Mouse (Mus musculus) T-helper 17 cell (primary cell): ENCODE measurements around the gene Olfr1346.
"Not testable (repeated sequence)": the region's sequence is repeated elsewhere in the genome, so short reads cannot be mapped to it uniquely, and the experiment has no call there.

ENCODE experiments used
- in situ Hi-C, 2 experiments: fragments of 300-600 bp; cut with MboI, MseI; formaldehyde crosslinking; loops; 1 replicate in 1 of 2; 2 replicates in 1 of 2; pipeline ENCODE4 v1.15.1; 2025; ENCODE audit warnings: high pct_unique_total_duplicates in 2 of 2

The Olfr1346 gene

GRCm38 (mm10) chr7:6466951-6467350, at the start of gene Olfr1346:
Gene Olfr1346 (plus strand): TSS chr7:6467101.
- in situ Hi-C loops: no loop called here

GRCm38 (mm10) chr7:6419894-6420293, 47.0 kb upstream of the Olfr1346 start:
- in situ Hi-C loops: no loop called here

- in situ Hi-C loops: loop anchor here (5.0 kb wide), 1 partner anchor 72 kb away; no protein-coding TSS in a partner anchor
Measured at GRCm38 (mm10) chr7:6429381-6429780, 37.5 kb upstream of the Olfr1346 start.

GRCm38 (mm10) chr7:6430342-6430741, 36.6 kb upstream of the Olfr1346 start:
- in situ Hi-C loops: no loop called here

GRCm38 (mm10) chr7:6438388-6438787, 28.5 kb upstream of the Olfr1346 start, which contains the start of gene Olfr1344:
Gene Olfr1344 (plus strand): TSS chr7:6438688.
- in situ Hi-C loops: loop anchor here (5.0 kb wide), 2 partner anchors 484 to 499 kb away; no protein-coding TSS in a partner anchor

- in situ Hi-C loops: no loop called here
Measured at GRCm38 (mm10) chr7:6441173-6441572, 25.7 kb upstream of the Olfr1346 start.

- in situ Hi-C loops: no loop called here
Measured at GRCm38 (mm10) chr7:6447771-6448170, 19.1 kb upstream of the Olfr1346 start.

GRCm38 (mm10) chr7:6455868-6456267, 11.0 kb upstream of the Olfr1346 start, which contains the start of gene Olfr1336:
Gene Olfr1336 (plus strand): TSS chr7:6456168.
- in situ Hi-C loops: no loop called here

GRCm38 (mm10) chr7:6456399-6456798, 10.5 kb upstream of the Olfr1346 start:
- in situ Hi-C loops: no loop called here

- in situ Hi-C loops: not testable (repeated sequence)
Measured at GRCm38 (mm10) chr7:6477633-6478032, 10.7 kb downstream of the Olfr1346 start.

GRCm38 (mm10) chr7:6486841-6487240, 19.9 kb downstream of the Olfr1346 start, which contains the start of gene Olfr5:
Gene Olfr5 (minus strand): TSS chr7:6486941.
- in situ Hi-C loops: no loop called here

GRCm38 (mm10) chr7:6499655-6500054, 32.8 kb downstream of the Olfr1346 start, which contains the start of gene Olfr1347:
Gene Olfr1347 (minus strand): TSS chr7:6499755.
- in situ Hi-C loops: no loop called here

GRCm38 (mm10) chr7:6508648-6509047, 41.7 kb downstream of the Olfr1346 start, which contains the start of gene Olfr1348:
Gene Olfr1348 (minus strand): TSS chr7:6508748.
- in situ Hi-C loops: no loop called here

GRCm38 (mm10) chr7:6521666-6522065, 54.8 kb downstream of the Olfr1346 start:
- in situ Hi-C loops: no loop called here

GRCm38 (mm10) chr7:6522850-6523249, 55.9 kb downstream of the Olfr1346 start, which contains the start of gene Olfr1349:
Gene Olfr1349 (minus strand): TSS chr7:6522950.
- in situ Hi-C loops: no loop called here

- in situ Hi-C loops: loop anchor here (5.0 kb wide), 2 partner anchors 168 to 178 kb away; no protein-coding TSS in a partner anchor
Measured at GRCm38 (mm10) chr7:6525001-6525400, 58.1 kb downstream of the Olfr1346 start.

GRCm38 (mm10) chr7:6526141-6526540, 59.2 kb downstream of the Olfr1346 start:
- in situ Hi-C loops: loop anchor here (5.0 kb wide), 2 partner anchors 169 to 179 kb away; no protein-coding TSS in a partner anchor
